Mouse (Mus musculus): ENCODE data around the gene Trim2.

Trim2 gene

GRCm38 (mm10) chr3:84199516-84199915 is 107.2 kb downstream of the Trim2 start:
- in situ Hi-C loops (cut with MboI, MseI): no loop called here

GRCm38 (mm10) chr3:84198229-84198628 is 108.4 kb downstream of the Trim2 start:
- in situ Hi-C loops (cut with MboI, MseI): no loop called here

GRCm38 (mm10) chr3:84193881-84194280 is 112.8 kb downstream of the Trim2 start:
- in situ Hi-C loops (cut with MboI, MseI): no loop called here

GRCm38 (mm10) chr3:84191141-84191881 is 115.4 kb downstream of the Trim2 start:
- in situ Hi-C loops (cut with MboI, MseI): no loop called here

- in situ Hi-C loops (cut with MboI, MseI): no loop called here
Measured at GRCm38 (mm10) chr3:84190513-84191061, 116.1 kb downstream of the Trim2 start.

- in situ Hi-C loops (cut with MboI, MseI): no loop called here
Measured at GRCm38 (mm10) chr3:84189629-84190173, 117.0 kb downstream of the Trim2 start.

GRCm38 (mm10) chr3:84181717-84182116 is 125.0 kb downstream of the Trim2 start:
- in situ Hi-C loops (cut with MboI, MseI): no loop called here

- in situ Hi-C loops (cut with MboI, MseI): no loop called here
Measured at GRCm38 (mm10) chr3:84181102-84181501, 125.6 kb downstream of the Trim2 start.

GRCm38 (mm10) chr3:84180304-84180703 is 126.4 kb downstream of the Trim2 start:
- in situ Hi-C loops (cut with MboI, MseI): no loop called here

GRCm38 (mm10) chr3:84177834-84178233 is 128.8 kb downstream of the Trim2 start:
- in situ Hi-C loops (cut with MboI, MseI): loop anchor here (5.0 to 10.0 kb wide), 2 partner anchors 134 to 367 kb away; no protein-coding TSS in a partner anchor

GRCm38 (mm10) chr3:84175337-84176315 is 131.1 kb downstream of the Trim2 start:
- in situ Hi-C loops (cut with MboI, MseI): loop anchor here (5.0 to 10.0 kb wide), 2 partner anchors 137 to 369 kb away; no protein-coding TSS in a partner anchor

- in situ Hi-C loops (cut with MboI, MseI): loop anchor here (10.0 kb wide), 1 partner anchor 371 kb away; no protein-coding TSS in a partner anchor
Measured at GRCm38 (mm10) chr3:84173581-84174154, 133.0 kb downstream of the Trim2 start, which contains the start of gene Gm6525. Gene Gm6525, plus strand, starts transcription at chr3:84174104.

GRCm38 (mm10) chr3:84172406-84172805 is 134.3 kb downstream of the Trim2 start:
- in situ Hi-C loops (cut with MboI, MseI): loop anchor here (10.0 kb wide), 1 partner anchor 372 kb away; no protein-coding TSS in a partner anchor

- in situ Hi-C loops (cut with MboI, MseI): loop anchor here (10.0 kb wide), 1 partner anchor 375 kb away; no protein-coding TSS in a partner anchor
Measured at GRCm38 (mm10) chr3:84169393-84170005, 137.2 kb downstream of the Trim2 start.

- in situ Hi-C loops (cut with MboI, MseI): no loop called here
Measured at GRCm38 (mm10) chr3:84168943-84169342, 137.7 kb downstream of the Trim2 start.

GRCm38 (mm10) chr3:84166073-84166472 is 140.6 kb downstream of the Trim2 start:
- in situ Hi-C loops (cut with MboI, MseI): no loop called here

GRCm38 (mm10) chr3:84165391-84165790 is 141.3 kb downstream of the Trim2 start:
- in situ Hi-C loops (cut with MboI, MseI): no loop called here

GRCm38 (mm10) chr3:84157559-84158350 is 148.9 kb downstream of the Trim2 start:
- in situ Hi-C loops (cut with MboI, MseI): no loop called here

GRCm38 (mm10) chr3:84157011-84157410 is 149.7 kb downstream of the Trim2 start:
- in situ Hi-C loops (cut with MboI, MseI): no loop called here

- in situ Hi-C loops (cut with MboI, MseI): no loop called here
Measured at GRCm38 (mm10) chr3:84156105-84156504, 150.6 kb downstream of the Trim2 start.
